Mouse (Mus musculus): ENCODE results near the gene Tcea2. TPM values are rescaled to one million over a fixed set of nuclear protein-coding genes. Genes with fewer than 3 reads are reported as not detected.

Tcea2 gene
- polyA plus RNA-seq, 2 experiments, result 1.8 to 3.4 TPM

- DNase-seq (ENCODE audit: low read depth in 3 of 3, low spot score in 3 of 3), result no peak
- Histone ChIP-seq H3K36me3 (replicated peaks; ENCODE audit: control insufficient read depth, insufficient read depth, low read depth) (peaks cover 50% of the 10 kb centered on the region), H3K9me3 (ENCODE audit: control insufficient read depth, low read length) (no peaks in the 10 kb centered on the region), H3K27ac (no peak overlapping the region), H3K4me2 (ENCODE audit: low read depth) (no peak overlapping the region), H3K27me3 (ENCODE audit: control insufficient read depth, insufficient read depth, low read length) (no peaks in the 10 kb centered on the region), H3K4me1 (replicated peaks; ENCODE audit: control insufficient read depth in 2 of 2, insufficient read depth in 2 of 2, low read length in 1 of 2) (no peaks in the 10 kb centered on the region), H3K9ac (replicated peaks) (no peak overlapping the region), H3K4me3 (ENCODE audit: insufficient read depth in 1 of 2, low read depth in 2 of 2, low read length in 2 of 2) (no peak overlapping the region)
- WGBS (ENCODE audit: insufficient replicate concordance), result 84% methylated on average over 6 of the region's 6 CpGs
- ATAC-seq (ENCODE audit: insufficient read depth), result no peak
- no peak for TF ChIP-seq CTCF (IDR thresholded peaks at IDR 0.05; ENCODE audit: low read depth)
- TF ChIP-seq EP300 (IDR thresholded peaks at IDR 0.05; ENCODE audit: low read depth), result no peak
These were observed 33.3 kb upstream of the Tcea2 start for GRCm38 (mm10) chr2:181646626-181647472.

- no peak overlapping the region for H3K27ac ChIP-seq
- WGBS (ENCODE audit: insufficient replicate concordance), result 83% methylated on average over 10 of the region's 10 CpGs
- no peak for ATAC-seq (ENCODE audit: insufficient read depth)
- DNase-seq (ENCODE audit: low read depth in 3 of 3, low spot score in 3 of 3), result no peak
- peaks cover 43% of the 10 kb centered on the region for H3K36me3 ChIP-seq (replicated peaks; ENCODE audit: control insufficient read depth, insufficient read depth, low read depth)
- no peaks in the 10 kb centered on the region for H3K27me3 ChIP-seq (ENCODE audit: control insufficient read depth, insufficient read depth, low read length)
- no peaks in the 10 kb centered on the region for H3K4me1 ChIP-seq (replicated peaks; ENCODE audit: control insufficient read depth in 2 of 2, insufficient read depth in 2 of 2, low read length in 1 of 2)
- no peak overlapping the region for H3K4me2 ChIP-seq (ENCODE audit: low read depth)
- no peaks in the 10 kb centered on the region for H3K9me3 ChIP-seq (ENCODE audit: control insufficient read depth, low read length)
- no peak overlapping the region for H3K4me3 ChIP-seq (ENCODE audit: insufficient read depth in 1 of 2, low read depth in 2 of 2, low read length in 2 of 2)
- no peak for TF ChIP-seq EP300 (IDR thresholded peaks at IDR 0.05; ENCODE audit: low read depth)
- TF ChIP-seq CTCF (IDR thresholded peaks at IDR 0.05; ENCODE audit: low read depth), result no peak
- no peak overlapping the region for H3K9ac ChIP-seq (replicated peaks)
These were observed 31.2 kb upstream of the Tcea2 start for GRCm38 (mm10) chr2:181648926-181649325.

- Histone ChIP-seq H3K27me3 (ENCODE audit: control insufficient read depth, insufficient read depth, low read length) (no peaks in the 10 kb centered on the region), H3K36me3 (replicated peaks; ENCODE audit: control insufficient read depth, insufficient read depth, low read depth) (peaks cover 23% of the 10 kb centered on the region)
- TF ChIP-seq EP300 (IDR thresholded peaks at IDR 0.05; ENCODE audit: low read depth) (no peak), CTCF (IDR thresholded peaks at IDR 0.05; ENCODE audit: low read depth) (no peak)
These were observed 27.0 kb upstream of the Tcea2 start for GRCm38 (mm10) chr2:181653065-181653464.

GRCm38 (mm10) chr2:181653523-181653922 lies 26.6 kb upstream of the Tcea2 start:
- no peaks in the 10 kb centered on the region for H3K27me3 ChIP-seq (ENCODE audit: control insufficient read depth, insufficient read depth, low read length)
- H3K4me3 ChIP-seq (ENCODE audit: insufficient read depth in 1 of 2, low read depth in 2 of 2, low read length in 2 of 2), result no peak overlapping the region
- no peak overlapping the region for H3K4me2 ChIP-seq (ENCODE audit: low read depth)
- no peak overlapping the region for H3K27ac ChIP-seq
- no peak overlapping the region for H3K9ac ChIP-seq (replicated peaks)
- ATAC-seq (ENCODE audit: insufficient read depth), result no peak
- 71% methylated on average over 1 of the region's 1 CpGs for WGBS (ENCODE audit: insufficient replicate concordance)
- DNase-seq (ENCODE audit: low read depth in 3 of 3, low spot score in 3 of 3), result no peak
- peaks cover 23% of the 10 kb centered on the region for H3K36me3 ChIP-seq (replicated peaks; ENCODE audit: control insufficient read depth, insufficient read depth, low read depth)
- H3K4me1 ChIP-seq (replicated peaks; ENCODE audit: control insufficient read depth in 2 of 2, insufficient read depth in 2 of 2, low read length in 1 of 2), result no peaks in the 10 kb centered on the region
- H3K9me3 ChIP-seq (ENCODE audit: control insufficient read depth, low read length), result no peaks in the 10 kb centered on the region
- no peak for TF ChIP-seq EP300 (IDR thresholded peaks at IDR 0.05; ENCODE audit: low read depth)
- no peak for TF ChIP-seq CTCF (IDR thresholded peaks at IDR 0.05; ENCODE audit: low read depth)

More at GRCm38 (mm10) chr2:181653065-181653464, 27.0 kb upstream of the Tcea2 start:
- ATAC-seq (ENCODE audit: insufficient read depth) (no peak), DNase-seq (ENCODE audit: low read depth in 3 of 3, low spot score in 3 of 3) (no peak)
- no peak overlapping the region for H3K27ac ChIP-seq
- no peak overlapping the region for H3K4me3 ChIP-seq (ENCODE audit: insufficient read depth in 1 of 2, low read depth in 2 of 2, low read length in 2 of 2)
- H3K4me2 ChIP-seq (ENCODE audit: low read depth), result no peak overlapping the region
- H3K9me3 ChIP-seq (ENCODE audit: control insufficient read depth, low read length), result no peaks in the 10 kb centered on the region
- no peak overlapping the region for H3K9ac ChIP-seq (replicated peaks)
- H3K4me1 ChIP-seq (replicated peaks; ENCODE audit: control insufficient read depth in 2 of 2, insufficient read depth in 2 of 2, low read length in 1 of 2), result no peaks in the 10 kb centered on the region

GRCm38 (mm10) chr2:181656734-181657133 lies 23.4 kb upstream of the Tcea2 start, which contains the start of gene Gm29797:
Gene Gm29797 (plus strand): TSS chr2:181657034.
- 54% methylated on average over 3 of the region's 3 CpGs for WGBS (ENCODE audit: insufficient replicate concordance)
- ATAC-seq (ENCODE audit: insufficient read depth), result no peak
- H3K4me3 ChIP-seq (ENCODE audit: insufficient read depth in 1 of 2, low read depth in 2 of 2, low read length in 2 of 2), result no peak within 1 kb of the TSS
- peaks cover 5% of the 10 kb centered on the region for H3K36me3 ChIP-seq (replicated peaks; ENCODE audit: control insufficient read depth, insufficient read depth, low read depth)
- H3K9me3 ChIP-seq (ENCODE audit: control insufficient read depth, low read length), result no peaks in the 10 kb centered on the region
- no peak within 1 kb of the TSS for H3K4me2 ChIP-seq (ENCODE audit: low read depth)
- H3K27me3 ChIP-seq (ENCODE audit: control insufficient read depth, insufficient read depth, low read length), result no peaks in the 10 kb centered on the region
- H3K9ac ChIP-seq (replicated peaks), result no peak within 1 kb of the TSS
- peaks cover 0 to 7% of the 10 kb centered on the region in 2 experiments; a peak in 1 of 4 replicates for H3K4me1 ChIP-seq (replicated peaks; ENCODE audit: control insufficient read depth in 2 of 2, insufficient read depth in 2 of 2, low read length in 1 of 2)
- no peak within 1 kb of the TSS for H3K27ac ChIP-seq
- DNase-seq (ENCODE audit: low read depth in 3 of 3, low spot score in 3 of 3), result no peak
- TF ChIP-seq CTCF (IDR thresholded peaks at IDR 0.05; ENCODE audit: low read depth) (no peak), EP300 (IDR thresholded peaks at IDR 0.05; ENCODE audit: low read depth) (no peak)

Data from liver, embryonic 14.5 days (tissue).